Mouse (Mus musculus): ENCODE measurements at regions not wholly inside any gene's neighbourhood (a gene's known extent, or its start where the extent isn't known, plus 50 kb on each side); places are given as distances from the start of the nearest gene placed in this dataset.

DNA sequence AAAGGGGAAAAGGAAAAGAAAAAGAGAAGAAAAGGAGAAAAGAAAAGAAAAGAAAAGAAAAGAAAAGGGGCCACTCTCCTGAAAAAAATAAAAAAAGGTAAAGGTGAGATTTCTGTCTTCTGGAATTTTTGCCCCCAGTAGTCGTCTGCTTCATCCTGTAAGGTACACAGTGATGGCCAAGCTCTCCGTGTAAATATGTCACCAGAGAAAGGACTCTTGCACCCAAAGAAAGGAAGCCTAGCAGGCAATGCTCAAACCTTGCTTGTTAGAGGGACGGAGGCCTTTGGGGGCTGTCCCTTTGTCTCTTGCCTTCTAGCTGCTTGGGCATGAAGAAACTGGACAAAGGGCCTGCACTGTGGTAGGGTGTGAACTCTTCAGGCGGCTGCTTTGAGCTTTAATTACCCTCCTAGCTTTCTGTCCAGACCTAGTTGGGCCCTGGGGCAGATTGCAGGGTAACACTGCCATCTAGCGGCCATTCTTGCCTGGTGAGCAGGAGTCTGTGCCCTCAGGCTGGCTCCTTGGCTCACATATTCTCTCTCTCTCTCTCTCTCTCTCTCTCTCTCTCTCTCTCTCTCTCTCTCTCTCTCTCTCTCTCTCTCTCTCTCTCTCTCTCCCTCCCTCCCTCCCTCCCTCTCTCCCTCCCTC is 367.7 kb upstream of the Vrk2 start:
- H3K9ac ChIP-seq (replicated peaks; ENCODE audit: low read length) = no peak overlapping the region
- peak overlapping the region; percentile 30 for H3K4me2 ChIP-seq (ENCODE audit: low read length)
- 0 out of 2 replicates have a peak, but pooled peaks cover 3% of the 10 kb centered on the region for H3K4me1 ChIP-seq (ENCODE audit: control insufficient read depth, insufficient read depth, low read length)
- H3K36me3 ChIP-seq (ENCODE audit: control insufficient read depth, insufficient read depth, low read length) = no peaks in the 10 kb centered on the region
- DNase-seq (peak; percentile 95), ATAC-seq (ENCODE audit: low FRiP score, low TSS enrichment) (peak; percentile 95)
- peak overlapping the region; percentile 10; the same call in 1 of the 2 replicates for H3K27ac ChIP-seq (replicated peaks; ENCODE audit: low read depth, low read length)
- no peaks in the 10 kb centered on the region for H3K9me3 ChIP-seq (ENCODE audit: control insufficient read depth, low read length)
- H3K27me3 ChIP-seq (ENCODE audit: control insufficient read depth, insufficient read depth, low read length) = no peaks in the 10 kb centered on the region
- WGBS = under 1% methylated on average over 5 of the region's 5 CpGs
- H3K4me3 ChIP-seq (replicated peaks; ENCODE audit: low read depth, low read length) = no peak overlapping the region

DNA sequence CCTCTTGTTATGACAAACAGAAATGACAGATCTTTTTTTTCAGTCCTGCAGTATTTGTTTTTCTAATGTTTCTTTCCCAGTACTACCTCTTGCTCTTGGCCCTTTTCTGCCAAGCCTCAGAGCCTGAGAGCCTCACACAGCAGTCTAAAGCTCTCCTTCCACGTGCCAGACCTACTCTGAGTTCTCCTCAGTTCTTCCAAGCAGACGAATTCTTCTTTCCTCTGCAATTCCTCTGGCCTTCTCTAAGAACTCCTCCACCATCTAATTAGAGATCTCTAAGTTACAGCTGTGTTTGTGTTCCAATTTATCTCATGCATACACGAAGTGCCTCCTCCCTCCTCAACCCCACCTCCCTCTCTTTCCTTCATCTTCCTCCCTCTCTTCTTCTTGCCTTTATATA is 362.4 kb upstream of the Vrk2 start:
- 76% methylated on average over 3 of the region's 3 CpGs for WGBS
- H3K36me3 ChIP-seq (ENCODE audit: control insufficient read depth, insufficient read depth, low read length) = no peaks in the 10 kb centered on the region

DNA sequence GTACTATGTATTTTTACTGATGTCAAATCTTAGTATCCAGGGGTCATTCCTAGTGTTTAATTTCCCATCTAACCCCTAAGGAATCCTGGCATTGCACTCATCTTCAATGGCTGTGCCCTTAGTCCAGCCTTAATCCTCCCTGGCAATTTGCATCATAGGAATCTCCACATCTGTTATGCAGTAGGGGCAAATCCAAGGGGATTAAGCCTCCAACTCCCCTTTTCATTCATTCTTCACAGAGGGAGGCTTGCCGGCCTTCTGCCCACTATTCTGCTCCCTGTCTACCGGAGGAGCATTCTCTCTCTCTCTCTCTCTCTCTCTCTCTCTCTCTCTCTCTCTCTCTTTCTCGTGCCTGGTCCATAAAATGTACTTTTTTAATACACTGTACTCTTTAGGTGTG is 338.0 kb upstream of the Vrk2 start:
- no peak for ATAC-seq (ENCODE audit: low FRiP score, low TSS enrichment)

More for the DNA sequence above, 362.4 kb upstream of the Vrk2 start:
- no peak for DNase-seq
- Histone ChIP-seq H3K4me2 (ENCODE audit: low read length) (no peak overlapping the region), H3K9ac (replicated peaks; ENCODE audit: low read length) (no peak overlapping the region), H3K4me1 (ENCODE audit: control insufficient read depth, insufficient read depth, low read length) (no peaks in the 10 kb centered on the region), H3K4me3 (replicated peaks; ENCODE audit: low read depth, low read length) (no peak overlapping the region), H3K9me3 (ENCODE audit: control insufficient read depth, low read length) (no peaks in the 10 kb centered on the region), H3K27me3 (ENCODE audit: control insufficient read depth, insufficient read depth, low read length) (no peaks in the 10 kb centered on the region), H3K27ac (replicated peaks; ENCODE audit: low read depth, low read length) (no peak overlapping the region)
- no peak for ATAC-seq (ENCODE audit: low FRiP score, low TSS enrichment)

DNA sequence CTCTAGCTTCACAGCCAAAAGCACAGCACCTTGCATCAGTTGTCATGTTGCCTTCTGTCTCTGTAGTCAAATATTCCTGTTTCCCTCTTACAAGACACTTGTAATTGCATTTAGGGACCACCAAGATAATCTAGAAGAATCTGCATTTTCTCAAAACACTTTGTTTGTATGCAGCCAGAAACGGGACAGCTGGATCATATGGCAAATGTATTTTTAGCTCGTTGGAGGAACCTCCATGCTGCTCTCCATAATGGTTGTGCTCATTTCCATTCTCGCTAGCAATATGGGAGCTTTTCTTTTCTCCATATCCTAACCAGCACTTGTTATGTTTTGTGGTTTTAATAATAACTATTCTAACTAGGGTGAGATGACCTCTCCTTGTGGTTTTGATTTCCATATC is 313.3 kb upstream of the Vrk2 start:
- 86% methylated on average over 3 of the region's 3 CpGs for WGBS
- ATAC-seq (ENCODE audit: low FRiP score, low TSS enrichment) (no peak), DNase-seq (no peak)
- Histone ChIP-seq H3K4me3 (replicated peaks; ENCODE audit: low read depth, low read length) (no peak overlapping the region), H3K9me3 (ENCODE audit: control insufficient read depth, low read length) (no peaks in the 10 kb centered on the region), H3K4me2 (ENCODE audit: low read length) (no peak overlapping the region), H3K27me3 (ENCODE audit: control insufficient read depth, insufficient read depth, low read length) (no peaks in the 10 kb centered on the region), H3K4me1 (ENCODE audit: control insufficient read depth, insufficient read depth, low read length) (no peaks in the 10 kb centered on the region), H3K9ac (replicated peaks; ENCODE audit: low read length) (no peak overlapping the region), H3K36me3 (ENCODE audit: control insufficient read depth, insufficient read depth, low read length) (no peaks in the 10 kb centered on the region), H3K27ac (replicated peaks; ENCODE audit: low read depth, low read length) (no peak overlapping the region)

More for the DNA sequence above, 338.0 kb upstream of the Vrk2 start:
- peak; percentile 28 for DNase-seq
- Histone ChIP-seq H3K27ac (replicated peaks; ENCODE audit: low read depth, low read length) (no peak overlapping the region), H3K4me3 (replicated peaks; ENCODE audit: low read depth, low read length) (no peak overlapping the region), H3K9me3 (ENCODE audit: control insufficient read depth, low read length) (no peaks in the 10 kb centered on the region), H3K27me3 (ENCODE audit: control insufficient read depth, insufficient read depth, low read length) (no peaks in the 10 kb centered on the region), H3K4me2 (ENCODE audit: low read length) (no peak overlapping the region), H3K9ac (replicated peaks; ENCODE audit: low read length) (no peak overlapping the region), H3K36me3 (ENCODE audit: control insufficient read depth, insufficient read depth, low read length) (no peaks in the 10 kb centered on the region), H3K4me1 (ENCODE audit: control insufficient read depth, insufficient read depth, low read length) (no peaks in the 10 kb centered on the region)
- 2% methylated on average over 3 of the region's 3 CpGs for WGBS

DNA sequence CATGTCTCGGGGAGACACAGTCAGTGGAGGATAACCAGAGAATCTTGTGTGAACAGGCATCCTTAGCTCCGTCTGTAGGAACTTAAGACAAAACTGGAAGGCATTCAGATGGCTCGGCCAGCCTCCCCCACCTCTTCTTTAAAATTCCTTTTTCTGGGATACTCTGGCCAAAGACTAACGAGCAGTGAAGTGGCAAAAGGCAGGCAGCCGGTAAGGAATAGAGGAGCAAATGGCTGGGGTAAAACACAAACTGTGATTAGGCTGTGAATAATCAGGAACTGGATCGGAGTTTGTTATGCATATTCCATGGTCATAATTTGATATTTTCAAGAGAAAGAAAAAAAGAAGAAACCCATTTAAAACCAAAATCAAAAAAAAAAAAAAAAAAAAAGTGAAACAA is 287.8 kb upstream of the Vrk2 start:
- 40% methylated on average over 6 of the region's 6 CpGs for whole genome bisulfite sequencing
- DNase-seq = peak; percentile 1
- no peak for ATAC-seq (ENCODE audit: low FRiP score, low TSS enrichment)
- Histone ChIP-seq H3K9me3 (ENCODE audit: control insufficient read depth, low read length) (no peaks in the 10 kb centered on the region), H3K4me2 (ENCODE audit: low read length) (no peak overlapping the region), H3K4me3 (replicated peaks; ENCODE audit: low read depth, low read length) (no peak overlapping the region), H3K4me1 (ENCODE audit: control insufficient read depth, insufficient read depth, low read length) (no peaks in the 10 kb centered on the region), H3K9ac (replicated peaks; ENCODE audit: low read length) (no peak overlapping the region), H3K27me3 (ENCODE audit: control insufficient read depth, insufficient read depth, low read length) (no peaks in the 10 kb centered on the region), H3K27ac (replicated peaks; ENCODE audit: low read depth, low read length) (no peak overlapping the region), H3K36me3 (ENCODE audit: control insufficient read depth, insufficient read depth, low read length) (no peaks in the 10 kb centered on the region)
